Mouse (Mus musculus): ENCODE results near the gene Adgrl3. TPM values are rescaled to one million over a fixed set of nuclear protein-coding genes. Genes with fewer than 3 reads are reported as not detected.
"Not testable (repeated sequence)": the region's sequence is repeated elsewhere in the genome, so short reads cannot be mapped to it uniquely, and the experiment has no call there.

Adgrl3 gene
- total RNA-seq, 2 experiments from 2014 or later, result 11.8 to 13.1 TPM

DNA sequence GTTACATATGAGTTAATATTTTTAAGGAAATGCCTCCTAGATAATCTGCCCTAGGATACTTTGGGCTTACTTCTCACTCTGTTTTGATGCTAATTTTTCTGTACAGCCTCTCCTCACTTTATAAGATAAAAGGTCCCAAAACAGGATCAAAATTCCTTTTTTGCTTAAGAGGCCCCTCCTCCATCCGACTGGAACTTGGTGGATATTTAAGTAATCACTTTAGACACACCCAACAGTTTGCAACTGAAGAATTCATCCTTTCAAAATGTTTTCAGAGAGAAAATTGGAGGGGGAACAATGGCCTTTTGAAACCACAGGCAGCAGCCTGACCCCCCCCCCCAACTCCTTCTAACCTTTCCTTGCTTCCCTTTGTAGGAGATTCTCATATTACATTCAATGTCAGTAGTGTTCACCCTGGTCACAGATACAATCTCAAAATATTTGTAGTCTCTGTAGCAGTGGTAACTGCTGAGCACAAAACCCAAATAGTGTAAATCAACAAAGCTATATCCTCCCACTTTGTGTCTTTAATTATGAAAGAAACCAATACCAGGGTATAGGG lies 385.7 kb downstream of the Adgrl3 start:
- DNase-seq, result no peak

DNA sequence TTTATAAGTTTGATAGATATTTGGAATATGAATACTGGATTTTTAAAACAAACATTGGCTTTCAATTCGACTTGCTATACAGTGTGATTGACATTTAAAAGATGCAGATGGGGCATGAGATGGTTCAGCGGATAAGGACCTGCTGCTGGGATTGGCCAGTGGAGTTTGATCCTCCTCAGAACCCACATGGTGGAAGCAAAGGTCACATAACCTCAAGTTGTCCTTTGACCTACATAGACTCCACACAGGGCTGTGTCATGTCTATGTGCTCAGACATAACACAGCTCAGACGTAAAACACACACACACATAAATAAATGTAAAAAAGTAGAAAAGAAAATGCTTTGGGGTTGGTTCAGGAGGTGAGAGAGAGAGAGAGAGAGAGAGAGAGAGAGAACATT lies 397.4 kb downstream of the Adgrl3 start:
- DNase-seq, result no peak

DNA sequence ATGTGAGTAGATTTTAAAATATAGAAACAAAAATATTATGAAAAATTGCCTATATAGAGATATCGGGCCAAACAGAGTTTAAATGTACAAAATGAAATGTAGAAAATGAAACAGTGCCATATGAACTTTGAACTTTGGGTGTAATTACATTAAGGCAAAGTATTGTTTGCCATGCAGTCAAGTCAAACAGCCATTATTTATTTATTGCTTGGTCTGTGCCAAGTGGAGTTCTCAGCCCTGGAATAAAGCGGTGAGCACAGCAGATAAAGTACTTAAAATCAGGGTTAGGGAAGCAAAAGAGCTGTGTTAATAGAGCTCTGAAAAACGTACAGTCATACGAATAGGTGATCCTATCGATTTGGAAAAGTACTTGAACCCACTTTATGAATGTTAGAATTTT lies 407.5 kb downstream of the Adgrl3 start:
- DNase-seq, result no peak

DNA sequence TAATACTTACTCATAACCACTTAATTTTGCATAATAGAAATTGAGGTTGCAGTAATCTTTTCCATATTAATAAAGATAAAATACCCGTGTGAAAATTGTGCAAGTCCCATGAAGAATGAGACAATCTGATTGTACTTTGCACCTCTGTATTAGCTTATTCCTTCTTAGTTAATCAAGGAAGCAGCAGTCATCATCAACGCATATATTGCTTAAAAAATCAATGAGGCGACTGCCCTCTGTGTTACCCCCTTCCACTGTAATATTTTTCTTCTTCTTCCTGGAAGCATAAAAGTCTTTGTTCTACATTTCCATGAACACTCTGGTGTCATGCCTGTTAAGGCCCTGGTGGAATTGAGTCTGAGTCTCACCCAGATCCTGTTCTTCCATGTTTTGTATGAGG lies 416.4 kb downstream of the Adgrl3 start:
- DNase-seq, result no peak

DNA sequence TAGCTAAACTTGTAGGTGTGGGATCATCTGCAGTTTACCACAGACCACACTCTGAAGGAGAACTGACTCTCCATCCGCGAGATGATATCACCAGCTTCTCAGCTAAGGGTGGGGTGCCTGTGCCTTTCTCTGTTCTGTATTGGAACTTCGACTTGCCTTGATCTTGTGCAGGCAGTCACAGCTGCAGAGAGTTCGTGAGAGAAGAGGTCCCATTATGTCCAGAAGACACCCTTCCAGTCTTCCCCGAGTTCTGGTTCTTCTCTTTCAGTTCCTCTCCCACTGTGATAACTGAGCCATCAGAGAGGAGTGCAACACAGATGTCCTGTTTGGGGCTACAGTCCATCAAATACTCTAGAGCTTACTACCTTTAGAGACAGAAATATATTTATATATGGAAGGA lies 422.2 kb downstream of the Adgrl3 start:
- DNase-seq, result no peak

DNA sequence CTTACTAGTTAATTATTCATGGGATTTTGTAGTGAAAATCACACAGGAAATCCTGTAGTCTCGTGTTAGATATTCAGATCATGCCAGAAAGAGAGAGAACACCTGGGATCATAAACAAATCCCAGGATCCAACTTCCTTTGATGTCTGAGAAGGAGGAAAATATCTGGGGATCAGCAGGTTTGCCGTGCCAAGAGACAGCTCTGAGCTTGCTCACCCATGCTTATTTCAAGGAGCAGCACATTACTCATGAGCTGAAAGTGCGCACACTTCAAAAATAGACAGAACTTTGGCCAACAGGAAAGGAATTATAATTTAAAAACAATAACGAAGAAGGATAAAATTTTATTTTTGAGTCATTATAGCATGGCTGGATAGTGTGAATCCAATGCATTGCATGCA lies 446.0 kb downstream of the Adgrl3 start:
- DNase-seq, result no peak

DNA sequence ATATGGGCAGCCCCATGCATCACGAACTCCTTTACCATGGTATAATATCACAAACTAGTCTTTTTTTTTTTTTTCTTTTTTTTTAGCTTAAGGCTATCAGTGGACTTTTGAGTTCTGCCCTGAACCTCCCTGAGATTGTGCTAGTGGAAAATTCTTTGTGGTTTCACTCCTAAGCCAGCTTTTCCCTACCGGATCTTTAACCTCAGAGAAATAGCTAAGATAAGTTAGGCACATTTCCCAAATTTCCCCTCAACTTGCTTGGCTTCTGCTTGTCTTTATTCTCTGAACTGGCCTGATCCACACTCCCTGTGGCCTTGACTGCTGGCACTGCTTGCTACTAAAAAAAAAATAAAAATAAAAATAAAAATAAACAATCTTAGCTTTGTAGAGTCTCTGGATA lies 454.7 kb downstream of the Adgrl3 start:
- DNase-seq, result no peak

DNA sequence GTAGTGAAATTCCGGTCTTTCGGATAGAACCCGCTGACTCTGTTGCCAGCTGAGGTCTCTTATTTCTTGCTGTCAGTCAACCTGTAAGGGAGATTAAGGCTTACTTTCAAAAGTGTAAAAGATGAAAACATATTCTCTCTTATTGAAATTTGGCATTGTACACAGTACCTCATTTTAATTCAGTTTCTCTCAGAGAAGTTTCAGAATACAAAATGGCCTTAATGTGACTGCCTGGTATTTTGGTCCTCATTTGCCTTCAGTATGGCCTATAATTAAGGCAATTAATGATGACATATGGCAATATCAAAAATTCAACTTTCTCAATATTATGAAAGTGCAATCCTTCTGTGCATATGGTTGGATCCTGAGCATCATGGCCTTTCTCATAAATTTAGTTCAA lies 455.5 kb downstream of the Adgrl3 start:
- DNase-seq, result no peak

DNA sequence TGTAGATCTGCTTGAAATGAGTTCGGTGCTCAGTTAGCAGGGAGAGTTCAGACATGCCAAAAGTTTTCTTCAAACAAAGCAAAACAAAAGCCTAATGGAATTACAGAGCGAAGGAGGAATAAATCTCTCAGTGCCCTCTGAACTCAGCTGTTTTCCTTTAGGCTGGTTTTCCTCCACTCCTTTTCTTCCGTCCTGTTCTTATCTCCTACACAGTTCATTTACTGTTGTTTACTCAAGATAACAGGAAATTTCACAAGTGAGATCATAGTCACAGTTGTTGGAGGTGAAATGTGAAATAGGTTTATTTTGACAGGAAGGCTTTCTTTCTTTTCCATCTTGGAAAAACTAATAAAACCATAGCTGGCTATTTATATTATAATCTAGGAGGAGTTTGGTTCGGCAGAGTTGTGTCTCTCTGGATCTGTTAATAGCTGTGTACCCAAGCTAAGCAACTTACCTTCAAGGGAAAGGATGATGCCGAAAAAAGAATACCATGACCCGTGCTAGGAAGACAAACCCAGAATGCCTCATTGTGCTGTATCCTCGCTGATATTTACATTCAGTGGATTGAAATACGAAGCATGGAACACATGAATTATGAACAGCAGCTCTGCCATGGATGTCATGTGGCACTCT lies 456.2 kb downstream of the Adgrl3 start:
- DNase-seq, result no peak

DNA sequence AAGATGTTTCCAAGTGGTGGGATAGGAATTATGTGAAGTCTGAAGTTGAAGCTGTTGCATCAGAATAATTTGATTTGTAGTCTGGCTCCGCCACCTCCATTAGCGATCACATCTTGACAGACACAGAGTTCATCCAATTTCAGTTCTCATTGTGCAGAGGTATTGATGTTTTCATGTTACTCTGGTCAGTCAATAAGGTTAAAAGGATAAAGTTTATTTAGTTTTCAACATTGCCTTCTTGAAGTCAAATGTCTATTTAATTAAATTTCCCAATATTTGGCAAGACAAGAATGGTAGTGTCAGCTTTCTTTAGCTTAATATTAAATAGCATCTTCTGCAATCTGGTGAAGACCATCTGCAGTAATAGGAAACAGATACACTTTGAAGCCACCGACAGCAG lies 461.0 kb downstream of the Adgrl3 start:
- DNase-seq, result no peak

DNA sequence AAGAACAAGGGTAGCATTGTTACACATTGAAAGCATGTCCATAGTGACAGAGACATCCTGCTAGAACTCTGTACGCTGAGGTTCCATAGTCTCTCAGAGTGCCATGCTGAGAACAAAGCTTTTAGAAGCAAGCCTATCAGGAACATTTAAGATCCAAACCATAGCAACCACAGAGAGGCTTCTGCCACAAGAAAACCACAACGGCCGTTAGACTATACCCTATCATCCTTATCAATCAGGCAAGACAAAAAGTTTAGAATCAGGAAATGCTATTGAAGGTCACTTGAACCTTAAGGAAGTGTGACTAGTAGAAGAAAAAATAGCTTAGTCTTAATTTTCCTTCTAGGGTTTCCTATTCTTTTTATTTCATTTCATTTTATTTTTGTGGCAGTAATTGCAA lies 464.0 kb downstream of the Adgrl3 start:
- no peak for DNase-seq

DNA sequence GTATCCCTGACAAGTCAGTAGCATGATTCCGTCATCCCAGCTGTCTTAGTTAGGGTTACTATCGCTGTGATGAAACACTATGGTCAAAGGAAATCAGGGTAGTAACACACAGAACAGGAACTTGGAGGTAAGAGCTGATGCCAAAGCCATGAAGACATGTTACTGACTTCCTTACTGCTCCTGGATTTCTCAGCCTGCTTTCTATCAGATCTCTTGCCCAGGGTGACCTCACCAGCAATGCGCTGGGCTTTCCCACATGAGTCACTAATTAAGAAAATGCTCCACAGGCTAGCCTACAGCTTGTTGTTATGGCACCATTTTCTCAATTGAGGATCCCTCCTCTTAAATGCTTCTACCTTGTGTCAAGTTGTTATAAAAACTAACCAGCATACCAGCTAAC lies 481.1 kb downstream of the Adgrl3 start:
- no peak for DNase-seq

DNA sequence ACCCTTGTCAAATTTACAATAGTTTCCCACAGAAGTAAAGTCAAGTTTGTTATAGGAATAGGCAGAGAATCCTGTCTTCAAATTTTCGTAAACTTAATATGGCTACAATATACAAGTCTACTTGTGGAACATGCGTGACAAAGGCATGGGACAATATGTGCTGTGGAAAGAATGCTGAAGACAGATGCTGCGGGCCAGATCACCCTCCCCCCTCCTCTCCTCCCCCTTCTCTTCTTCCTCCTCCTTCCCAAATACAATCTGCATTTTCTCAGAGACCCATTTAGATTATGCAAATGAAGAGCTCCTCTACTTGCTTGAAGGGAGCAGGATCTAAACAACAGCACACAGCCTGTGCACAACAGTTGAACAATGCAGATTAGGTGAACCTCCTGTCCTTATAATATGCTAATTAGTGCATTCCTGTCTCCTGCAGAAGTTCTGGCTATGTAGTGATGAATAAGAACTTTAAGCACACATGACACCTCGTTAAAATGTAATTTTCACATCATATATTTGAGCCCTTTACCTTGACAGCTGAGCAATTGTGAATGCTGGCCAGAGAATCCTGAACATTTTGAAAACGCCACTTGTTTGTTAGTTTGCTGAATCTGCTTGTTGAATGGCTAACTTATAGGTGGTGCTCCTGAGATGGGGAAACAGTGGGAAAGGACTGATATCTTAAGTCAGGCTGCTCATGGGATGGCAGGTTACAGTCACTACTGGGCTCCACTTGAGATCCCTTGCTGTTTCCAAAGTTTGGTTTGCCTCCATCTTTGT lies 499.0 kb downstream of the Adgrl3 start:
- no peak for DNase-seq

DNA sequence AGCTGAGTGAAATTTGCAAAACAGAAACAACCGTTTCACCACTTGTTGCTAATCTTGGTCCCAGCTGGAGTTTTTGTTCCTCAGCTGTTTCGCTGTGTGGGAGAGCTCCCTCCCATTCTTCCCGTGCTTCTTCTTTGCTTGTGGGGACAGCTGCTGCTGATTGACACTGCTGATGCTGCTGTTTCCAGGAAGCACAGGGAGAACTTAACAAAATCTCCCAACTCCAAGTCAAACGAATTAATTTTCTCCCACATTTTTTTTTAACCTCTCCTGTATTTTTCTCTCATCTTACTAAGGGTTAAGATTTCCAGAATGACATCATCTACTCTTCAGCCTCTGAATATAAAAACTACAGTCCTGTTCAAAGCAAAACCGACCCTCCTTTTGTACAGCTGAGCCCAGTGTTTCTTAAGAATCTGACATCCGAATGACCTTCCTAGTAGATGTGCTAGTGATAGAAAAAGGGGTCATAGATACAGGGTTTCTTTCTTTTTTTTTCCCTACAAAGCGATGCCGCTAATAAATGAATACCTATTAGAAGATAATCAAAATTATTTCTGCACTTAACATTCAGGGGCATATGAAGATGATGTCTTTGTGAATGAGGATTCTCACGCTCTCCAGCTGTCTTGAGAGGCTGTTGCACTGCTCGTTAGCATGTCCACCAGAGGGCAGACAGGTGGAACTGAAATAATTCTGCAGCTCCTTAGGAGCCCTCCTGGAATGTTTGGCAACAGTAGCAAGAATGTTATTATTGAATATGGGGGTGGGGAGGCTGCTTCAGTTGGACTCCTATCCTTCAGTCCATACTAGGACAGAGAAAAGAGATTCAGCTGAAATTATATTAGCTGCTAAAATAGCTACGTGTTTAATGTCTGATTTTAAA lies 499.8 kb downstream of the Adgrl3 start:
- peak; percentile 60 for DNase-seq

DNA sequence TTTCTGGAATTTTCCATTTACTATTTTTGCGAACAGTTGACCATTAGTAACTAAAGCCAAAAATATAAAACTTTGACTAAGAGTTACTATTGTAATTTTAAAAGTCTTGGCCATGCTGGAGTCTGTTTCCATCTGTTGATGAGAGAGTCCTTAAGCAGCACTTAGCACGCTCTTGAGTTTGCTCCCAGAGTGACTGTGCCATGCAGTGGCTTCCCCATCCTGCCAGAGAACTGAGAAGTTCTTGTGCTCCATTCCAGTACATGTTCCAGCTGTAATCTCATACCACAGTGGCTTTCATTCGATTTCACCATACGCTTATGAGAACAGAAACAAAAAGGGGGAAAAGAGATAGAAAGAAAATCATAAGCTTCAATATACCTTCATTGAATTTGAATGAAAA lies 502.8 kb downstream of the Adgrl3 start:
- no peak for DNase-seq

DNA sequence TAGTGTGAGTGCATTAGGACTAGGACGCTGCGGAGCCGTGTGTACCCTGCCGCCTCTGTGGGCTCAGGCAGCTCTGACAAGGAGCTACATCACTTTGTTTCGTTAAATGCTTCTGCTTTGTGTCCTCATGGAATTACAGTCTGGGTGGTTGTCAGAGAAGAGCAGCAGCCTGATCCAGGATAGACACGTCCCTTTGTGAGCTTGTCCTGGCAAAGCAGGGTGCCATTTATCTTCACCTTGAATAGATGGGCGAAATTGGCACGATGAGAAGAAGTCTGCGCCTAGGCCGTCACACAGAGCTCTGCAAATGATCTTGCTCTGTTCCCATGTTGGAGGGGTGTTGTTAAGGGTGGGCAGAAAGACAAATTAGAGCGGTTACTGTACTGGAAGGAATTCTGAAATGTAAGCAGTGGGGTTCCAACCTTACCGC lies 504.6 kb downstream of the Adgrl3 start:
- DNase-seq, result no peak

DNA sequence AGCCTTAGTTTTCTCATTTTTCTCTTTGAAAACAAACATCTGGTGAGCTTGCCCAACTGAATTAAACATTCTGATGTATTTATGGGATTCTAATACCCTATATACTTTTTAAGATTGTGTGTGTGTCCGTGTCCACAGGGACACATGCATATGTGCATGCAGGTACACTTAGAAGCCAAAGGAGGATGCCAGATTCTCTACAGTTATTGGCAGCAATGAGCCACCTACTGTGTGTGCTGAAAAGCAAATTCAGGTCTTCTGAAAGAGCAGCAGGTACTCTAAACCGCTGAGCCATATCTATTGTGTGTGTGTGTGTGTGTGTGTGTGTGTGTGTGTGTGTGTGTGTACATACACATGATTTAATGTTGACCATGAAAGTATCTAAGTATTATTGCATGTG lies 505.4 kb downstream of the Adgrl3 start:
- DNase-seq, result no peak

DNA sequence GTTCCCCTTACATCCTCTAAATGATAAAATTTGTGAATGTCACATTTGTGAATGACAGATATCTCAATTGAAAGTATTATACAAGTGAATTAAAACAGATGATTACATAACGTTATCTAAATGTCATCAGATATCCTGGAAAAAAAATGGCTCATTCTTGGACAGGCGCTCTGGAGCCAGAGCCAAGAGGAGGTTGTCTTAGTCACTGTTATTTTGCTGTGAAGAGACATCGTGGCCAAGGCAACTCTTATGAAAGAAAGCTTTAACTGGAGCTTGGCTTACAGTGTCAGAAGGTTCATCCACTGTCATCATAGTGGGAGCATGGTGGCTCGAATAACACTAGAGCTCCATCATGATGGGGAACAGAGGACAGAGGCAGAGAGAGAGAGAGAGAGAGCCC lies 511.7 kb downstream of the Adgrl3 start:
- DNase-seq, result no peak

DNA sequence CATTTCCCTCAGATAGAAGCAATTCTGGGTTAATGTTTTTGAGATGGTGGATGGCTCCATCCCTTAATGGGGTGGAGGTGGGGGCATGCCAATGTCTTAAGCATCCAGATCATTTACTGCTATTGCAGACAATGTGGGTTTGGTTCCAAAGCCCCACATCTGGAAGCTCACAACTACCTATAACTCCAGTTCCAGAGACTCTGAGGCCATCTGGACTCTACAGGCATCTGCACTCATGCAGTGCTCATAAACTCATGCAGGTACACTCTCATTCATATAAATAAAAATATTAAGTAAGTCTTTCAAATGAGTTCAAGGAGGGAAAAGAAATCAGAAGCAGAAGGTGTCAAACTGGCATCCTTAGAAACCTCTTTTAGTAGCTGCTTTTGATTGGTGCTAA lies 530.3 kb downstream of the Adgrl3 start:
- DNase-seq, result no peak

DNA sequence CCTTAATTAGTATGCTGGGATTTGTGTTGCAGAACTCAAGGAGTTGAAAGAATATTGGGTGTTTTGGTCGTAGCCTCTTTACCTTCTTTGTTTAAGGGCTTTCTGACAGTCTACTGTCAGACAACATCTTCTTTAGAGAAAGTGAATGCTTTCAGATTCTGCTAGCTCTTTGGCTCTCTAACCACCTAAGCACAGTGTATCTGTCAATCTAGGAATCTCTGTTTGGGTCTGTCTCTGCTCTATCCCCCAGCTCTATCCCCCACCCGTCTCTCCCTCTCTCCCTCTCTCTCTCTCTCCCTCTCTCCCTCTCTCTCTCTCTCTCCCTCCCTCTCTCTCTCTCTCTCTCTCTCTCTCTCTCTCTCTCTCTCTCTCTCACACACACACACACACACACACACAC lies 535.2 kb downstream of the Adgrl3 start:
- not testable (repeated sequence) for DNase-seq

DNA sequence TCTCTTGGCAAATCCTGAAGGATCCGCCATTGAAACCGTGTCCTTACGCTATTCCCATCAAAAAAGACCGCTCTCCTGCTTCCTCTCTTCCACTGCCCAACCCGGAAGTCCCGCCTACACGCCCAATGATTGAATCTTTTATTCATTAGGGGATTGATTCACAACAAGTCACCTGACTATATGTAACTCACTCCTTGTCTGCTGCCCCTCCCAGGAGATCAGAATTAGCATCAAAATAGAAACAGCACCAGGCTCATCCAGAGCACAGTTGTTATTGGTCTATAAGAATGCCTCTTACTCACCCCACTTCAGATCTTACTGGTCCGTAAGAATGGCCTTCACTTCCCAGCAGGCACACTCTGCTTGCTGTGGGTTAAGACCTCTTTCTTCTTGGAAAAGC lies 536.1 kb downstream of the Adgrl3 start:
- DNase-seq, result no peak

DNA sequence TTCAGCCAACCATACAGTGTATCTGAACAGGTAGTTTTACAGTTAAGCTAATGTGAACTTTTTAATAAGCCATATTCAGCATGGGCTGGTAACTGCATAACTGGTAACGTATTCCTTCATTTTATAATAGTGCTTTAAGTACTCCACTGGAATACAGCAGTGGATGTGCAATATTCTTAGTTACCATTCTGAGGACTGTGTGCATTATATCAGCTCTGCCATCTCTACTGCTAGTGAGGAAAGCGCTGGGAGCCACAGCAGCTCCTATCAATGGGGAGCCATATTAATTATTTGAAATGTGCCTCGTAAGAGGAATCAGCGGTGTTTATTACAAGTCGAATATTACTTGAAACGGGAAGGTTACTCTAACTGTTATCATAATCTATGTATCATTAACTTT lies 539.0 kb downstream of the Adgrl3 start:
- no peak for DNase-seq

DNA sequence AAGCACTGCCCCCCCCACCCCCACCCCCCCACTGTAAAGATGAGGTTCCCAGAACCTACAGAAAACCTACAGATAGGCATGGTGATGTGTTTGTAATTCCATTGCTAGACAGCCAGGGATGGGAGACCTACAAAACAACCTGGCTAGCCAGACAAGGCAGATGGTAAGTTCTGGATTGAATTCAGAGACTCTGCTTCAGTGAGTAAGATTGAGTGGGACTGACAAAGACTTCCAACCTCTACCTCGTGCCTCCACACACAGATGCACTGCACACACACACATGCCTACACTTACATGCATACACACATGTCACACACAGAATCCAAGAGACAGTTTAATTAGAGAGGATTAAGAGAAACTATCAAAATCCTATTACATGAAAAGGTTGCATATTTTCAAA lies 544.4 kb downstream of the Adgrl3 start:
- DNase-seq, result no peak

Measured in heart, postnatal 4 days (tissue).